Mouse (Mus musculus): ENCODE results near the gene Alox5ap. TPM values are rescaled to one million over a fixed set of nuclear protein-coding genes. Genes with fewer than 3 reads are reported as not detected.

The Alox5ap gene
- total RNA-seq, 2 experiments from 2014 or later: 8.1 to 11.7 TPM

DNA sequence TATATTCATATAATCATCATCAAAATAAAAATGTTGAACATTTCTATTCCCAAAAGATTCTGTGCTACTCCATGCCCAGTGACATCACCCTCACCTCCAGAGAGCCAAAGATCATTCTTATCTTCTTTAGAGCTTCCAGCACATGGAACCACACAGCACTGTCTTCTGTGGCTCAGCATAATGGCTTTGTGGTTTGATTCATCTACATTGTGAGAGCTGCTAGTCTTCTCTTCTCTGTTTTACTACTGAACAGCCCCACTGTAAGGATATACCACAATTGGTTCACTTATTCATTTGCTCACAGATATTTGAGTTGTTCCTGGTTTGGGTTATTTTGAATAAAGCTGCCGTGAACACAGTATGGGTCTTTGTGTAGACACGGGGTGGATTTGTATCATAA, 9.0 kb upstream of the Alox5ap start:
- DNase-seq (ENCODE audit: low spot score in 2 of 2): no peak
- intact Hi-C loops (cut with DNase I): no loop called here

DNA sequence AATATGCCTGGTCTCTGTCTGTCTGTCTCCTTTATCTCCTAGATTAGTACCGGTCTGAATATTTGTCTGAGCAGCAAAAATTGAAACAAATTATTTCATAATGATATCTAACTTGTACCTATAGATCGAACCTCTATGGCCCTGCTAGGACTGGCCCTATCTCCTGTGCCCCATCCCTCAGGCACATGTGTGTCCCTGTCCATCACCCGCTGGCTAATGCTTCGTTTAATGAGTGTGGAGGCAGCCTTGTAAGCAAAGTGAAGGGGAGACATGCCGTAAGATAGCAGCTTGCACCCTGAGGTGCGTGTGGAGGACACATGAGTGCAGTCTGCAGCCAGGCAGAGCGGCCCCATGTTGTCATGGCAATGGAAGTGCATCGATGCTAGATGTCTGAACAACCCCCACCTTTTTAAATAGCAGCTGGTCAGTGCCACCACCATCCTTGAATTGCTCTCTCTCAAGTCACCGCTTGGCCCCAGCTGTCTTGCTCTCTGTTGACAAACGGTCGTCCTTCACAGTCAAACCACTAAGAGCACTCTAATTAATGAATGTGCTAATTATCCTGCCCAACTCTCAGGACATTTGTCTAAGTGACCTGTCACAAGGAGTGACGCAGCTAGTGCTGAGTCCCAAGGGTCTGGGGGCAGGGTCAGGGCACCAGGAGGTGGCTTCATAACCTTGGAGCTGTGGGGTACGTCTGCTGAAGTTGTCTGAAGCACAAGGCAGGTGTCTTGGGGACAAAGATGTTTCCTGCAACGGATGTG, 6.9 kb upstream of the Alox5ap start:
- intact Hi-C loops (cut with DNase I): no loop called here
- DNase-seq (ENCODE audit: low spot score in 2 of 2): no peak

DNA sequence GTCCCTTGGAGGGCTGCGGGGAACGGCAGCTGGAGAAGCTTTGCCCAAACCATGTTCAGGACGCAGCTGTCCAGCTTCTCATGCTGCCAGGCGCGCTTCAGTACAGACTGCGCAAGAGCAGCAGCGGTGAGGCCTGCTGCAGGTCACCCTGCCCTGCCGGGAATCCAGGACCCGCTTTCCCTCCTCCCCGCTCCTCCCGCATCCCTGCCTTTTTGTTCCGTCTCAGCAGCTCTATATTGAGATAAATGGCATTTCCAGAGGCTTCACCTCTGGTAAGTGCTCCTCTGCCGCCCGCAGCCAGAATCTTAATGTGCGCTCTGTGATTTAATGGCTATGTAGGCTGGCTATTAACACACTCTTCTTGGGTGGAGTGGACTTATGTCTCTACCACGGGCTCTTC, 5.5 kb upstream of the Alox5ap start:
- DNase-seq (ENCODE audit: low spot score in 2 of 2): no peak
- intact Hi-C loops (cut with DNase I): no loop called here

DNA sequence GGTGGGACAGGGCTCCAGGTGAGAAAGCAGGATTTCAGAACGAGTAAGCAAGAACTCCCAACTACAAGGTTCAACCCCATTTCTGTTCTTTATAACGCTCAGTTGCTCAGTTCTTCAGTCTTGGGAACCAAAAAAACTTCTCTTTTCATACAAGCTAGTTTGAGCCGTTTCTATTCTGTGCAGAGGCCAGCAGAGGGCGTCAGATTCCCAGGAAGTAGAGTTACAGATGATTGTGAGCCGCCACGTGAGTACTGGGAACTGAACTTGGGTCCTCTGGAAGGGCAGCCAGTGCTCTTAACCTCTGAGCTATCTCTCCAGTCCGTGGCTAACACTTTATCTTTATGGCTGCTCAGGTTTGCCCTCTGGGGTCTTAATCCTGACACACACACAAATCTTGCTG, 3.1 kb upstream of the Alox5ap start:
- no peak for DNase-seq (ENCODE audit: low spot score in 2 of 2)
- intact Hi-C loops (cut with DNase I): no loop called here

DNA sequence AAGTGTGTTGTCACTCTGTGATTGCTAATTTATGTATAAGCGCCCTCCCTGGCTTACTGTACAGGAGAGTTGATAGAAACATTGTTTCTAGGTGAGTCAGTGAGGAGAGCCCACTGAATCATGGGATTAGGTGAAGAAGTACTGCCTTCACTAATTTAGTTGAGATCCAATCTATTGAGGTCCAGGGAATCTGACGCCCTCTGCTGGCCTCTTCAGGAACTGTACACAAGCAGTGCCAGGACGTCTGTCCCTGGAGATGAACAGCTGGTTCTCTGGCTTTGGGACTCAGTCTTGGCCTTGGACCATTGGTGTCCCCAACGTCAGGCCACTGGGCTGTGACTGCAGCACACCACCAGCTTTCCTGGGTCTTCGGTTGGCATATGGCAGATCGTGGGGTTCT, 2.7 kb upstream of the Alox5ap start:
- intact Hi-C loops (cut with DNase I): no loop called here

DNA sequence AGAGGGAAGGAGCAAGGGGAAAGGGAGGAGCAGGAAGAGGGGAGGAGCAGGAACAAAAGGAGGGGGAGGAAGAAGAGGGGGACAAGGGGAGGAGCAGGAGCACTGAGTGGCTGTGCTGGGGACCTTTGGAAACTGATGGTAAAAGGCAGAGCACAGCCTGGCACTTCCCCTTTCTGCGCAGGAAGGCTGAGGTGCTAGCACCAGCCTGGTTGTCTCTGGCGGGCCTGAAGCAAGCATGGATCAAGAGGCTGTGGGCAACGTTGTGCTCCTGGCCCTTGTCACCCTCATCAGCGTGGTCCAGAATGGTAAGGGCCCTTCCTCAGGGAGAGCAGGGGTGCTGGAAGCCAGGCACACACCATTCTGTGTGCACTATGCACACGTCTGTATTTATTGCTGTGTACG, 312 bp downstream of the Alox5ap start:
- no peak for DNase-seq (ENCODE audit: low spot score in 2 of 2)
- intact Hi-C loops (cut with DNase I): no loop called here

More for the DNA sequence above, 2.7 kb upstream of the Alox5ap start:
- no peak for DNase-seq (ENCODE audit: low spot score in 2 of 2)

DNA sequence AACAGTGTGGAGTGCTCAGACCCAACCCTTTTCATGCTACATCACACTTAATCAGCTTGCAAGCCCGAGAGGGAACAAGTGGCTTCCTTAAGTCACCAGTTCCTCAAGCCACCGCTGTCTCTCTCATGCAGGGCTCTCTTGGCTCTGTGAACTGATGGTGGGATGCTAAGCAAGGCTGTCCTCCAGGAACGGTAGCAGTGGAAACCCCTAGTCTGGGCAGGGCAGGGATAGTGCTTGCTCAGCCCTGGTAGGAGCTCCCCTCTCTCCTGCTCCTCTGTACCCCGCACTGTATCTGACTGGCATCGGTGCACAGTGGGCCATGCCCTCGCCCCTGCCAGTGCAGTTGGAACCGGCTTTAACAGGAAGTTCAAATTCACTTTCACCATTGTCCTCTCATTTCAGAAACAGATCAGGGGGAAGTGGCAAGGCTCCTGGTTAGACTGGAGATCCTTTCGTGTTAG, 2.2 kb downstream of the Alox5ap start:
- no peak for DNase-seq (ENCODE audit: low spot score in 2 of 2)
- intact Hi-C loops (cut with DNase I): no loop called here

DNA sequence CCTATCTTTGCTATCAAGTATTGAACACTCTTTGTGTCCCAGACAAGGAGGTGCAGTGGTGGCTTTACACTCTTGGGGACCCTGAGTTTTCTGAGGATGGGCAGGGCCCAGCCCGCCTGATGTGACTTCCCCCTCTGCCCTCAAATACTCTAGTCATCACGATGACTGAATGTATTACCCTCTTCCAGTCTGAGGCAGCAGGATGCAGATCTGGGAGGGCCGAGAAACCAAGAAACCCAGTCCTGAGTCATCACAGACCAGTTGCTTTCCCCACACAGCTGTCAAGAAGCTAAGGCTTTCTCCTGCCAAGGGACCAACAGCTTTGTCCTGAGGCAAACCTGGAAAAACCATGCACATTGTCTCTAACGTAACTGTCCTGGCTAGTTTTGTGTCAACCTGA, 2.9 kb downstream of the Alox5ap start:
- intact Hi-C loops (cut with DNase I): no loop called here

DNA sequence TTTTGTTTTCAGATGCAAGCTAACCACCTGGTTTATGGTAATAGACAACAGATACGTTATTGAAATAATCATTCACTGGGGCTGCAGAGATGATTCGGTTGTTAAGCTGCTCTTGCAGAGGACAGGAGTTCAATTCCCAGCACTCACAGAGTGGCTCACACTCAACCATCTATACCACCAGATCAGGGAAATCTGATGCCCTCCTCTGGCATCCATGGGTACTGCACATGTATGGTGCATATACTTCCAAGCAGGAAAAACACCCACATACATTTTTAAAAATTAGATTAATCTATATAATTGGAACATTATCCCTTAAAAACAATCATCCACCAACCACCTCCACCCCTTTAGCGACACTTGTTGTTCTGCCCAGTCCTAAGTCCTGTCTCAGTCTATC, 6.7 kb downstream of the Alox5ap start:
- intact Hi-C loops (cut with DNase I): no loop called here
- no peak for DNase-seq (ENCODE audit: low spot score in 2 of 2)

More for the DNA sequence above, 2.9 kb downstream of the Alox5ap start:
- DNase-seq (ENCODE audit: low spot score in 2 of 2): no peak

DNA sequence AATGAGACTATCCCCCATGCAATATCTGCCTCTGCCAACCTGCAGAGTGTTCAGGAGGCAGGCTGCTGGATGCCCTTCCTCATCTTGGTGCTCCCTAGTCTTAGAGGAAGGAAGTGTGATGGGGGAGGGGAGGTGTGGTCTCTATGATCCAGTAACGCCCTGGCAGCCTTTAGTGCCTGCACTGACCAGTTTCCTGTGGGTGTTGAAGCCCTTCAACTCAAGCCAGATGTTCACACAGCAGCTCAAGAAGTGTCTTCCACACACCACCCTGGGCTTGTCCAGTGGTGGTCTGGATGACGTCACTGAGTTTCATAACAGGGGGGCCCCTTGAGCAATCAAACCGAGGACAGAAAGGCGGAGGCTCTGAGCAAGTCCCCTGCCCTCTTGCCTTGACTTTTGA, 8.0 kb downstream of the Alox5ap start:
- peak in 1 of 2 experiments; percentile 41 for DNase-seq (ENCODE audit: low spot score in 2 of 2)
- intact Hi-C loops (cut with DNase I): no loop called here

DNA sequence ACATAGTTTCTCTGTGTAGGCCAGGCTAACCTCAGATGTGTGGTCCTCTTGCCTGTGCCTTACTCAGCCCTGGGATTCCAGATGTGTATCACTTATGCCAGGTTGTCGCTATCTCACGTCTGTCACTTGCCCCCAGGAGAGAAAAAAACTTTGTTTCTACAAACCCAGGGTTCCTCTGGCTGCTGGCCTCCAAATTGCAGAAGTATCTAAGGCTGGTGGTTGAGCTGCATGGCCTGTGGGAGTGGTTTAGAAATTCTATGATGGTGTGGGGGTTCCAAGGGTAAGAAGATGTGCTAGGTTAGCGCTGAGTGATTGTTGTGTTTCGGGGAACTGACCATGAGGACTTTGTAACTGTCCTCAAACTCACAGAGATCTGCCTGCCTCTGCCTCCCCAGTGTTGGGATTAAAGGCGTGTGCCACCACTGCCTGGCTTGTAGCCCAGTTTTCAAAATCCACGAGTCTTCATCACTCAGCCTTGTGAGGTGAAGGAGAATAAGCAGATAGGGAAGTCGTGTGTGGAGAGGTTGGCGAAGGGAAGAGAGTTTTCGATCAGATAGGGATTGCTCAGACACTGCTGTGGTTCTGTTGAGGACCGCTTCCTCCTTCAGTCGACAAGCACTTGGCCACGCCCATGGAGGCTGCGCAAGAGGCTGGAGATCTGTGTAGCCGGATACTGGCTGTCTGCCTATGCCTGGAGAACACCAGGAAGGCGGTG, 10.0 kb downstream of the Alox5ap start:
- intact Hi-C loops (cut with DNase I): no loop called here
- no peak for DNase-seq (ENCODE audit: low spot score in 2 of 2)

DNA sequence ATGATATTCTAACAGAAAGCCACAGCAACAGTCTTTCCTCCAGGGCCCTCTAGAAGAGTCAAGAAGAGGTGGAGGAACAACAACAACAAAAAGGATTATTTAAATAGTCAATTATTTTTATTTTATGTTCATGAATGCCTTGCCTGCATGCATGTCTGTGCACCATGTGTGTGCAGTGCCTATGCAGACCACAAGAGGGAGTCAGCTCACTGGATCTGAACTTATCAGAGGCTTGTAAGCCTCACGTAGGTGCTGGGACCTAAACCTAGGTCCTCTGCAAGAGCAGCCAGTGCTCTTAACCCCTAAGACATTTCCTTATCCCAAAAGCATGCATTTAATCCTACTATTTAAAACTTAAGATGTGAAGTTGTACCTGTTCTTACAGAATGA, 10.5 kb downstream of the Alox5ap start:
- intact Hi-C loops (cut with DNase I): no loop called here
- no peak for DNase-seq (ENCODE audit: low spot score in 2 of 2)

DNA sequence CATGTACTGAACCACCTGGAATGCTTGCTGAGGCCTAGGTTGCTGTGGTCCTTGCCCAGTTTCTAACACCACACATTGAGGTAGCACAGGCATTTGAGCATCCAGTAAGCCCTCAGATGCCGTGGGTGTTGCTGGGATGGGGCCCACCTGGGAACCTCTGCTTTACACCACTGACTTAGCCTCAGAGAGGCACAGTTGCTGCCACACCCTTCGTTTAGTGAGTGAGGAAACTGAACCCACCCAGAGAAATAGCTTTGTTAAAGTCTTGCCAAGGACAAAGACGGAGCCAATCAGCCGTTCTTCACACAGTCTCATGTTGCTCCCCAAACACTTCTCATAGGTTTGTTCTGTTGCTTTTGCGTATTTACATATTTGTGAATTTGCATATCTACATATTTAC, 13.0 kb downstream of the Alox5ap start:
- intact Hi-C loops (cut with DNase I): no loop called here
- no peak for DNase-seq (ENCODE audit: low spot score in 2 of 2)

DNA sequence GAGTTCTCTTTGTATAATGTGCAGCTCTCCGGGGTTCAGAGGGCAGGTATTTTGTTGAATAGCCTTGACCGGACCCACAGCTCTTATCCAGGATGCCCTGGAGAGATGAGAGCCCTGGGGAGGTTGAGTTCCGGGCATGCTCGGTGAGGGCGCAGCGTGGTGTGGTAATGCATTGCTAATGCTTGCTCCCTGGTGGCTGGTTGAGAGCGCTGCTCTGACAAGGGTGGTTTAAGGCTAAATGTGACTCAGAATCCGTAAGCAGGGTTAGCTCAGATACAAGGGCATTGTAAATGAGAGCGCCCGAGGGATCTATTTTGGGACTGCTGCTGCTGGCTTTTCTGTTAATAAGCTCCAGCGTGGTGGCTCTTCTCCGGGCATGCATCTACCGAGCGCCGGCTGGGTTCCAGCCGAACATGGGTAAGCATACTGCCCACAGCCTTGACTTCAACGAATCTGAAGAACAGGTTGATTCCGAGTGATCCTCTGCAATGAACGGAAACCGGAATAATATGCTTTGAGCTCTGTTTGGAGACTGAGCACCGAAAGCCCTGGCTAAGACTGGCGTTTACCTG, 14.8 kb downstream of the Alox5ap start:
- peak; percentile 47 to 66 for DNase-seq (ENCODE audit: low spot score in 2 of 2)
- intact Hi-C loops (cut with DNase I): no loop called here

DNA sequence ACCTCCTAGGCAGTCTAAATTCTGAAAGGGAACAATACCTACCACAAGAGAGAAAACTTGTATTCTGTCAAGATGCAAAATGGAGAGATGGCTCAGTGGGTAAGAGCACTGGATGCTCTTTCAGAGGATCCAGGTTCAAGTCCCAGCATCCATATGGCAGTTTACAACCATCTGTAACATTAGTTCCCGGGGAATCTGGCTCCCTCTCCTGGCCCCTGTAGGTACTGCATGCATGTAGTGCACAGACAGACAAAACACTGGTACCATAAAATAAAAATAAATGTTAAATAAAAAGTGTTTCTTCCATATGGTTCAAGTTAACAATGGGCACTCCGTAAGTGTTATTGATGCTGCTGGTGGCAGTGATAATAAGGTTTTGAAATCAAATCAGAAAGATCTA, 18.4 kb downstream of the Alox5ap start:
- intact Hi-C loops (cut with DNase I): no loop called here
- no peak for DNase-seq (ENCODE audit: low spot score in 2 of 2)

DNA sequence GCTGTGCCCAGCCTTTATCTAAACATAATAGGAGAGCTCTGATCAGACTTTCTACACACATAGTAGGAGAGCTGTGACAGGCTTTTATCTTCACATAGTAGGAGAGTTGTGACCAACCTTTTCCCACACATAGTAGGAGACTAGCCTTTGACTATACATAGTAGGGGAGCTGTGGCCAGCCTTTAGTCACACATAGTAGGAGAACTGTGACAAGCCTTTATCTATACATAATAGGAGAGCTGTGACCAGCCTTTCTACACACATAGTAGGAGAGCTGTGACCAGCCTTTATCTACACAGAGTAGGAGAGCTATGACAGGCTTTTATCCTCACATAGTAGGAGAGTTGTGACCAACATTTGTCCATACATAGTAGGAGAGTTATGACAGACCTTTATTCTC, 19.3 kb downstream of the Alox5ap start:
- no peak for DNase-seq (ENCODE audit: low spot score in 2 of 2)
- intact Hi-C loops (cut with DNase I): no loop called here

DNA sequence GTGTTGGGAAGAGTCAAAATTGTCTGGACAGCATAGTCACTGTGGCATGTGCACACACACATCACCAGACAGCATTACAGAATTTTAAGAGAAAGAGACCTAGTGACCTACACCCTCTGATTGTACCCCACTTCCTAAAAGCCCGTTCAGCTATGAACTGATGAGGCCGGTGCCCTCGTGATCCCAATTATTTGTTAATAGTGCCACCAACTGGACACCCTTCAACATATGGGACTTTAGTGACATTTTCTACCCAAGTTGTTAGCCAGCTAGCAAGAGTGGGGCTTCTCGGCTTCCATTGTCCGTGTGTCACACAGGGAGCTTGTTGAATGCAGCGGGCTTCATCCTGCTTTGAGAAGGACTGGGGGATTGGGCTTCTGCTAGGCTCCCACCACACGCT, 21.5 kb downstream of the Alox5ap start:
- DNase-seq (ENCODE audit: low spot score in 2 of 2): no peak
- intact Hi-C loops (cut with DNase I): no loop called here

DNA sequence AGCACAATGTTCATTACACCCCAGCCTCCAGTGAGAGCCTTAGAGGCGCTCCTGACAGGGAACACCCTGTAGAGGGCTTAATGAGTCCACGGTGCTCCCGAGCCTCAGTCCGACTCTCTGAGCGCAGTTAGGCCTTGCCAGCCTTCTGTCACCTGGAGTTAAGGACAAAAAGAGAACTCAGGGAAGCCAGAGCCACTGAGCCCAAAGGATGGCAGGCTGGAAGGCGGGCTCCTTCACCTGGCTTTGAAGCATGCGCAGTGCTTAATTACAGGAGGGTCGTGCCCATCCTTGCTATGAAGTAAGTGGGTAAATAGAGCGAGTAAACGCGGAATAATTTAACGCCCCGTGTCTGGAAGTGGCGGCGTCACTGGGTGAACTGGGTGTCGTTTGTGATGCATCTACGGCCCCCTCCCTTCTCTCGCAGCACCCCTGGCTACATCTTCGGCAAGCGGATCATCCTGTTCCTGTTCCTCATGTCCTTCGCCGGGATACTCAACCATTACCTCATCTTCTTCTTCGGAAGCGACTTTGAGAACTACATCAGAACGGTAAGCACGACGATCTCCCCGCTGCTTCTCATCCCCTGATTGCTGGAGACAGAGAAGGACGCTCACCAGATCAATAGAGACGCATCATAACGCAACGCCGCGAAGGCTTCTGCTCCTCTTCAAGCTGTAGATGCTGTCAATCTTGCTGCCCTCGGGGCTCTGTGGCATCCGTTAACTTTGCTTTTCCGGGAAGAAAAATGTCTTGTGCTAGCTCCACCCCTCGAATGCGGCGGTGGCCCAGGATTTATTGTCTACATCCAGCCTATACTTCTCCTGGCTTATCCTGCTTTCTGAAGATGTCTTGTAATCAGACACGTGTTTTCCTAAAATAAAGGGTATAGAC, 22.8 kb downstream of the Alox5ap start:
- peak in 1 of 2 experiments; percentile 31 for DNase-seq (ENCODE audit: low spot score in 2 of 2)
- intact Hi-C loops (cut with DNase I): no loop called here

DNA sequence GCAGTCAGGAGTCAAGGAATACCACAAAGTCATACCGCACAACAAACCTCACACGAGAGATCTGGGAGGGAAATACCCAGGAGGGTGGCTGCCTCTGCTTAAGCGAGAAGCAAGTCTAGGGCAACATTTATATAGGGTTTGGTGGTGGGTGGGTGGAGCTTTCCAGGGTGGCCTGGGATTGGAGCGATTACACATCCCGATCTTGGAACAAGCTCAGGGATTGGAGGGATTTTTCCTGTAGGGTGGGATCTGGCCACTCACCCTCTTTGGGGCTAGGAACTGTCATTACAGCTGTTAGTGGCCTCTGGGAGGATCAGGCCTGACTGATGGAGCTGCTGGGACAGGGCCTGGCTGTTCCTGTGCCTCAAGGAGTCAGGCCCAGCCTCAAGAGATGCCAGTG, 26.7 kb downstream of the Alox5ap start:
- DNase-seq (ENCODE audit: low spot score in 2 of 2): no peak
- intact Hi-C loops (cut with DNase I): no loop called here

DNA sequence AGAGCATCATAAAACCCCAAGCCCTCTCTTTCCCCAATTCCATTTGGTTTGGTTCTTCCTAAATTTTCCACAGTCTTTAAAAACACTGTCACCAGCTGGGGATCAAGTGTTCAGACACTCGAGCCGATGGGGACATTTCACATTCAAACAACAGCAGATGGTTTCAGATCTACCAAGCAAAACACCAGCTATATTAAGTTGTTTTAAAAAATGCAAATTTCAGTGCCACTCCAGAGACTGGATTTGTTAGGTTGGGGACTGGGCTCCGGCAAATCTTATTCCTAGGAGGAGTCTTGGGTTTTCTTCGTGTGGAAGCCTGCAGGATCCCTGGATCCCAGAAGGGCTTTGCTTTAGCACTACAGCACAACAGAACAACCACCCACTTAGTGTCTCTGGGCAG, 28.5 kb downstream of the Alox5ap start:
- intact Hi-C loops (cut with DNase I): no loop called here
- DNase-seq (ENCODE audit: low spot score in 2 of 2): peak; percentile 28 to 64

All from left cerebral cortex, postnatal 14 days (tissue).